Mouse (Mus musculus): ENCODE measurements around the gene Cep135.

Cep135 gene

DNA sequence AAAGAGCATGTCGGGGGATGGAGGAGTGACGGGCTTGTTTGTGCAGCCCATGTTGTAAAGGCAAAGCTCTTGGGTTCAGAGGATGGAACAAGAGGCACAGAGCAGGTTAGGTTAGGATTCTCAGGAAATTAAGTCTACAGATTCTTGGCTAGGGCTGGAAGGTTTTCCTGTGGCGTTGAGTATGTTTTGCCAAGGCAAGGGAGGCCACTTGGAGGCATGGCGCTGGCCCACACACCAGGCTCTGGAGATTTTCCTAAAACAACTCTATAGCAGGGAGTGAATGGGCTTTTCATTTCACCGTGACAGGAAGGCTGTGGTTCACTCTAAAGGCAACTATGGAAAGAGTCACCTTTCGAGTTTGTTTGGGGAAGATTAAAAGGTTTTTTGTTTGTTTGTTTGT, 100.1 kb downstream of the Cep135 start:
- TF ChIP-seq GATA4 (IDR thresholded peaks at IDR 0.05; ENCODE audit: insufficient replicate concordance, low read length) = no peak

DNA sequence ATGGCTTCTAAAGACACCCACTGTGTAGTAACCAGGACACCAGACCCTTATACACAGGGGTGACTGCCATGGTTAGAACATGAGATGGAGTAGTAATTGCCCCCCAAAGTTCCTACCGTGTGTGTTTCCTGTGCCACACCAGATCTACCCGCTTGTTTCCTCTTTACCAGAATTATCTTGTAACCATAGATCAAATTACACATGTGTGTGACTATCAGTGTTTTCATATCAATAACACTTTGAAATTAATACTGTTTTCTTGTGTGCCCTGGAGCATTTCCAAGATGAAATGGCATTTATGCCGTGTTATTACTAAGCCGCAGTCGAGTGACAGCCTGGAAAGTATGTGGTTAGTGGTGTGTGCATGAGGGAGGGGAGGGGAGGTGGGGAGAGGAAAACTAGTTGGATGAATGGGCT, 101.7 kb downstream of the Cep135 start:
- TF ChIP-seq GATA4 (IDR thresholded peaks at IDR 0.05; ENCODE audit: insufficient replicate concordance, low read length) = no peak

DNA sequence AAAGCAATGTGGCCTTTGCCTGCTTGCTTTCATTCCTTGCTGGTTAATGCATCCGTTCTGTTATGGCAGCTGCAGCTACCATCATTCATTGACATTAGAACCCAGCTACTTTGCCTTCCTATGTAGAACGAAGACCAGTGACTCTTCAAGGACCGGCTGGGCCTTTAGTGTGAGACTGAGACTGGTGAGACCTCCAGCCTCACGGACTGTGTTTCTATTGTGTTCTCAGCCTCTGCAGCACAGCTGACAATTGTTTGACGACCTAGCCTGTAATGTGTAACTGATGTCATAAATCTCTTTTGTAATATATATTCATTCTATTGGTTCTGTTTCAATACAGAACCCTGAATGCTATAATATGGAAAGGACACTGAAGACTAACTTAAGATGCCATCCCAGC, 102.8 kb downstream of the Cep135 start:
- TF ChIP-seq GATA4 (IDR thresholded peaks at IDR 0.05; ENCODE audit: insufficient replicate concordance, low read length) = no peak

DNA sequence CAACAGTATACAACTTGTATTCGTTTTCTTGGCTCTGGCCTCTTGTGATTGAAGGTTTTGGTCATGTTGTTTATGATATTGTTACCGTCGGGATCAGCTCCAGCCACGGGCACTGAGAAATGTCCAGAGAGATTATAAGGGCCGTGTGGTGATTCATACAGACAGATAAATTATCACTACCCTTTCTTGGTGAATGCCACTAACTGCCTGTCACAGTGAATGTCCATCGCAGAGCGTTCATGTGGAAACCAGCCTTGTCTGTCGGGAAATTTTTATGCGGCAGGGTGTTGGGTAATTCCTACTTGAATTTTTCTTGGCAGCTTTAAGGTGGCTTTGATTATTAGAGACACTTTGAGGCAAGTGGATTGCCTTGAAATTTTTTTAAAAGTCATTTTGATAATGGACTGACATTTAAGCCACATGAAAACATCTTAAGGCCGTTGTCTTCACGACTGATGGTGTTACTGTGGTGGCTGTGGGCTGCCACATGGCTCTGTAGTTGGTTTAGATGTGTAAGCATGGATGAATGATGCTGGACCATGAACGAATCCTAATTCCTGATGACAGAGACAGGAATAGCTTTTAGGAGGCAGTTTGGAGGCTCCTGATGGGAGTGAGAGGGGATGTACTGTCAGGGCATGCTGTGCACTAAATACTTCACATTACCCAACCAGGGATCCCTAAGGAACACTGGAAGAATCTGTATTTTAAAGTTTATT, 103.4 kb downstream of the Cep135 start:
- no peak for TF ChIP-seq GATA4 (IDR thresholded peaks at IDR 0.05; ENCODE audit: insufficient replicate concordance, low read length)

Measured in liver, adult (tissue).